Mouse (Mus musculus): ENCODE results near the gene Cacna1c. TPM values are rescaled to one million over a fixed set of nuclear protein-coding genes. Genes with fewer than 3 reads are reported as not detected.

The Cacna1c gene
- polyA plus RNA-seq, 1 experiment from 2014 or later: 2.8 TPM

DNA sequence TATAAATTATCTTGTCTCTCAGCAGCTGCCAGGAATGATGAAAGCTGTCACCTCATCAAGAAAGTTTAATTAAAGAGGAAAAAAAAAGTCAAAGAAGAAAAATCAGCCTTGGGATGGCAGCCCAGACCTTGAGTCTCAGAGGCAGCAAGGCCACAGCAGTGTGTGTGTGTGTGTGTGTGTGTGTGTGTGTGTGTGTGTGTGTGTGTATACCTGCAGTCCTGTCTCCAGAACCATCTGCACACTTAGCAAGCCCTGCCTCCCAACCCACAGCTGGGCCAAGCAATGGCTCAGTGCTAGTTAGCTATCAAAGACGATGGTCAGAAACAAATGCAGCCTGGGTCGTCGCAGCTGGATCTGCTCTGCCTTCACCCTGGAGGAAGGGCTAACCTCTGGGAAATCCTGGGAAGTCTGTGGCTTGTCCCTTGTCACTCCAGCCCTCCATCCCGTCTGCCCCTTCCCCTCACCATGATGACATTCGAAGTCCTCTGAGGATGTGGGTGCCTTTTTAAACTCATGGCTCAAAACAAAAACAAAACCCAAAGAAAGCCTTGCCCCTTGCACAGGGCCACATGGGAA lies 378.2 kb downstream of the Cacna1c start:
- no peak for DNase-seq (ENCODE audit: low spot score)
- H3K36me3 ChIP-seq: no peaks in the 10 kb centered on the region
- H3K9me3 ChIP-seq: no peaks in the 10 kb centered on the region
- WGBS: 77% methylated on average over 5 of the region's 5 CpGs
- H3K4me3 ChIP-seq: no peak overlapping the region
- H3K27me3 ChIP-seq (ENCODE audit: insufficient read depth, poor library complexity, severe bottlenecking): no peaks in the 10 kb centered on the region
- H3K27ac ChIP-seq: no peak overlapping the region
- H3K4me1 ChIP-seq (replicated peaks): 0 out of 2 replicates have a peak, but pooled peaks cover 10% of the 10 kb centered on the region

DNA sequence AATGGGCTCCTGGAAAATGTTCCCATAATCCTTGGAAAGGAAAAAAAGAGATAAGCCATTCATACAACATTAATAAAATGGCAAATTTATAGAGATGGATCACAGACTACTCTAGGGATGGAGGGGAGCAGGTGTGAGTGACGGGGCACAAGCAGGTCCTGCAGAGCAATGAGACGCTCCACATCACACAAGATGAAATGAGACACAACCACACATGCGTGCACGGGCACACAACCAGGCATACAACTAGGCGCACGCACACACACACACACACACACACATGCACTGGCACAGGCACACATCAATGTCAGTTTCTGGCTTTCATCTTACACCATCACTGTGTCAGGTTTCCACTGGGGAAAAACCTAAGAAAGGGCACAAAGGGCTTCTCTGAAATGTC lies 380.0 kb downstream of the Cacna1c start:
- H3K4me3 ChIP-seq: no peak overlapping the region
- DNase-seq (ENCODE audit: low spot score): no peak
- H3K27me3 ChIP-seq (ENCODE audit: insufficient read depth, poor library complexity, severe bottlenecking): no peaks in the 10 kb centered on the region
- 0 out of 2 replicates have a peak, but pooled peaks cover 9% of the 10 kb centered on the region for H3K4me1 ChIP-seq (replicated peaks)
- no peak overlapping the region for H3K27ac ChIP-seq
- WGBS: 92% methylated on average over 6 of the region's 6 CpGs
- no peaks in the 10 kb centered on the region for H3K9me3 ChIP-seq
- H3K36me3 ChIP-seq: no peaks in the 10 kb centered on the region

DNA sequence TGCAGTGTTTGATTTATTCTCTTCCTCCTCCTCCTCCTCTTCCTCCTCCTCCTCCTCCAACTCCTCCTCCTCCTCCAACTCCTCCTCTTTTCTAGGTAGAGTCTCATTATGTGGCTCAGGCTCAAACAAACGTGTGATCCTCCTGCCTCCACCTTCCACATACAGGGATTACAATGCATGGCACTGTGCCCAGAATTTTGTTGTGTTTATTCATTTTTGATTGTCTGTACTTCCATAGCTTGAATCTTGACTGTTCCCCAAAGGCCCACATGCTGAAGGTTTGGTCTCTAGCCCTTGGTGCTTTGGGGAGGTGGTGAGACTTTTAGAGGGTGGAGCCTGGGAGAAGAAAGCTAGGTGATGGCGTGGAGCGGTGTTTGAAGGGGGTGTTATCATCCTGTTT lies 383.7 kb downstream of the Cacna1c start:
- H3K4me1 ChIP-seq (replicated peaks): peaks cover 6% of the 10 kb centered on the region; the same call in 1 of the 2 replicates
- WGBS: 92% methylated on average over 3 of the region's 3 CpGs

DNA sequence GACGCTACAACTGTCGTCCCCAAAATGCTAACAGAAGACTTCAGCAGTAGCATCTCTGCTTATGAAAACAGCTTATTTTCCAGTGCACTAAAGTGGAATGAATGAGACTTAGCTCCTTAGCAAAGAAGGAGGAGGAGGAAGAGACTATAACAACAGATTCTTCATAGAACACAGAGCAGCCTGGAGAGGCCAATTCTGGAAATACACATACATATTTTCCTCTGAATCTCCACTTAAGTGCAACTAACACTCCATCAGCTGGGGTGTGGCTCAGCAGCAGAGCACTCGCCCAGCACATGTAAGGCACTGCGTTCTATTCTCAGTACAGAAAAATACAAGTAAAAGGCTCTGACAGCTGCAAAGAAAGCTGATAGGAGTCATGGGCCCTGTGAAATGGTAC lies 384.2 kb downstream of the Cacna1c start:
- Histone ChIP-seq H3K4me1 (replicated peaks) (peaks cover 6% of the 10 kb centered on the region; the same call in 1 of the 2 replicates), H3K36me3 (no peaks in the 10 kb centered on the region), H3K4me3 (no peak overlapping the region), H3K27me3 (ENCODE audit: insufficient read depth, poor library complexity, severe bottlenecking) (no peaks in the 10 kb centered on the region), H3K9me3 (no peaks in the 10 kb centered on the region), H3K27ac (no peak overlapping the region)
- whole genome bisulfite sequencing: 82% methylated on average over 4 of the region's 4 CpGs
- DNase-seq (ENCODE audit: low spot score): no peak

More for the DNA sequence above, 383.7 kb downstream of the Cacna1c start:
- no peaks in the 10 kb centered on the region for H3K36me3 ChIP-seq
- DNase-seq (ENCODE audit: low spot score): no peak
- H3K4me3 ChIP-seq: no peak overlapping the region
- no peak overlapping the region for H3K27ac ChIP-seq
- H3K27me3 ChIP-seq (ENCODE audit: insufficient read depth, poor library complexity, severe bottlenecking): no peaks in the 10 kb centered on the region
- no peaks in the 10 kb centered on the region for H3K9me3 ChIP-seq

DNA sequence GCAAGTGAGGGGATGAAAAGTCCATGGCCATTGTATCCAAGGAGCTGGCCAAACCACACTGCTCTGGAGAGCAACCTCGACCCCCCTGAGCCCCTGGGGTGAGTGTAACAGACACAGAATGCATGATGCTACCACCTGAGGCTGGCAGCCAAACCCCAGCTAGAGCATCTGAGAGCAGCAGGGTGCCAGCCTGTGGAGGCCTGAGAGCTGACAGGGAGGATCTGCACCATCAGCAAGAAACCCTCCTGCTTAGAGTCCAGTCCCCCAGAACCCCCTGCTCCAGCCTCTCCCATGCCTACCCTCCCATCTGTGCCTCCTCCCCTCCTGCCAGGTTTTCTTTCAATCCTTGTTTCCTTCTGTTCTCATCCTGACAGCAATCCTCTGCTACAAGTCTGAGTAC lies 385.4 kb downstream of the Cacna1c start:
- no peak for DNase-seq (ENCODE audit: low spot score)
- no peaks in the 10 kb centered on the region for H3K27me3 ChIP-seq (ENCODE audit: insufficient read depth, poor library complexity, severe bottlenecking)

DNA sequence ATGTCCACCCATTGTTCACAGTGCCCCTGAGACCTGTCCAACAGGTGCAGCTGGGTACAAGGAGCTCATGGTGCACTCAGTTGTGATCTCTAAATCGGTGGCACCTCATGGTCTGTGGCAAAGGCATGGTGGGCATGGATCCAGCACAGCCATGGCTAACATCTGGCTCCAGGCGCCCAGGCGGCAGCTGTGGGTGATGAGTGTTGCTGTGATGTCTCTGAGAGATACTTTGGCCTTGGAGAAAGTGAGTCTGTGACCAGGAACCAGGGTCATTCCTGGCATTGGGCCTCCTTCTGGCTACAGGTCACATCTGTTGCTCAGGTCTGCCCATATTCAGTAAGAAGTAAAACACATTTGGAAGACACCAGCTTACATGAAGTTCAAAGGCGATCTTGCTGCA lies 391.1 kb downstream of the Cacna1c start:
- H3K4me3 ChIP-seq: no peak overlapping the region
- no peaks in the 10 kb centered on the region for H3K36me3 ChIP-seq
- WGBS: 89% methylated on average over 4 of the region's 4 CpGs
- H3K27ac ChIP-seq: no peak overlapping the region
- peaks cover 22% of the 10 kb centered on the region; the same call in 1 of the 2 replicates for H3K4me1 ChIP-seq (replicated peaks)
- no peaks in the 10 kb centered on the region for H3K27me3 ChIP-seq (ENCODE audit: insufficient read depth, poor library complexity, severe bottlenecking)
- DNase-seq (ENCODE audit: low spot score): no peak
- H3K9me3 ChIP-seq: no peaks in the 10 kb centered on the region

More for the DNA sequence above, 385.4 kb downstream of the Cacna1c start:
- 24% methylated on average over 1 of the region's 1 CpGs for WGBS
- H3K36me3 ChIP-seq: no peaks in the 10 kb centered on the region
- peaks cover 6% of the 10 kb centered on the region; the same call in 1 of the 2 replicates for H3K4me1 ChIP-seq (replicated peaks)
- no peak overlapping the region for H3K27ac ChIP-seq
- no peaks in the 10 kb centered on the region for H3K9me3 ChIP-seq
- H3K4me3 ChIP-seq: no peak overlapping the region

DNA sequence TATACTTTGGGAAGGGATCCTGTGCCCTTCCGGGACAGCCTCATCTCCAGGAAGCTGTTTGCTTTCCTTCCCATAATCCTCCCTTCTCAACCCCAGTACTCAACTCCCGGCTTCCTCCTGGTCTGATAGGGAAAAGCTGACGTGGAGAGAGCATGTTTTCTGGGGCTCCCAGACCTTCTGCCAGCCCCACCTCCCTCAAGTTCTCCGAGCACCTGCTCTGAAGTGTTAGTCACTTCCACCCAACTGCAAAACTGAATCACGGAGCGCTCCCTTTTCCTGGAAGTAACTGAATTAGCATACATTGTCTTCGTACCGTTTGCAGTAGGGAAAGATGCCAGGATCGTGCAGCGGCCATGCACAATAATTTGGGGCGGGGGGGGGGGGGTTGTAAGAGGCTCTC lies 393.9 kb downstream of the Cacna1c start:
- Histone ChIP-seq H3K4me1 (replicated peaks) (peaks cover 18% of the 10 kb centered on the region; the same call in 1 of the 2 replicates), H3K27ac (no peak overlapping the region), H3K27me3 (ENCODE audit: insufficient read depth, poor library complexity, severe bottlenecking) (no peaks in the 10 kb centered on the region), H3K36me3 (no peaks in the 10 kb centered on the region), H3K4me3 (no peak overlapping the region), H3K9me3 (no peaks in the 10 kb centered on the region)
- WGBS: 82% methylated on average over 11 of the region's 11 CpGs
- DNase-seq (ENCODE audit: low spot score): no peak

DNA sequence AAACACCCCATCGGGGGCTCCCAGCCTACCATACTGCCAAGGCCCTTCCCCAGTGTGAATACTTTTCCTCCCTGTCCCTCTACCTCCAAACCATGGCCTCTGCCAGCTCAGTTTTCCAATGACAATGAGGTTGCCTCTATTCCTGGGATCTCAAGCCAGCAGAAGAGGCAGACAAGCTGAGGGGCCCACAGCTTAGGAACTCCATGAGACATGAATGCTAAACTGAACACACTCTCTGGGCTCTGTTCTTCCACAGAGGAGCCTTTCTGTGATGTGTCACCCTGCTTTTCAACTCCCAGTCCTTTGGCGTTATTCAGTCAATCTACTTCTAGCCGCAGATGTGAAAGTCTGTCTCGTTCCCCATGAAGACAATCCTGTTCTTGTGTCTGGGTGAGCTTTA lies 399.8 kb downstream of the Cacna1c start:
- no peaks in the 10 kb centered on the region for H3K9me3 ChIP-seq
- peaks cover 28% of the 10 kb centered on the region for H3K4me1 ChIP-seq (replicated peaks)
- no peak overlapping the region for H3K4me3 ChIP-seq
- no peak for DNase-seq (ENCODE audit: low spot score)
- 83% methylated on average over 4 of the region's 4 CpGs for WGBS
- no peaks in the 10 kb centered on the region for H3K36me3 ChIP-seq
- H3K27ac ChIP-seq: peak overlapping the region; percentile 45; the same call in 1 of the 2 replicates
- no peaks in the 10 kb centered on the region for H3K27me3 ChIP-seq (ENCODE audit: insufficient read depth, poor library complexity, severe bottlenecking)

DNA sequence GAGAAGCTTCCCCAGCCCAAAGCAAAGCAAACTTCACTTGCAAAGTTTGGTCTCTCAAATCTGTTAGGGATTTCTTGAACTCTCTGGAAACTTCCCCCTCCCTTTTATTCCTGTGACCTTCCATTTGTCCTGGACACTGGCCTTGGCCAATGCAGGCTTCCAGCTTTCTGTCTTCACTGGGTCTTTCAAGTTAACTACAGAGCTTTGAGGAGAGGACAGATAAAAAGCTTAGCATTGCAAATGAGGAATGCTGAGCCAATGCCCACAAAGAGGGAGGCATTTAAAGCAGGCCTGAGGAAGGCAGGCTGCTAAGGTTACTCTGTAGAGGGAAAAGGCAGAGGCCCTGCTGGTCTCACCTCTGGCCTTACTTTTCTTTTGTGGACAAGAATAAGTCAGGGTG lies 400.5 kb downstream of the Cacna1c start:
- Histone ChIP-seq H3K9me3 (no peaks in the 10 kb centered on the region), H3K27me3 (ENCODE audit: insufficient read depth, poor library complexity, severe bottlenecking) (no peaks in the 10 kb centered on the region), H3K4me3 (no peak overlapping the region), H3K4me1 (replicated peaks) (peaks cover 27% of the 10 kb centered on the region), H3K36me3 (no peaks in the 10 kb centered on the region), H3K27ac (peak overlapping the region; percentile 45)
- DNase-seq (ENCODE audit: low spot score): no peak

DNA sequence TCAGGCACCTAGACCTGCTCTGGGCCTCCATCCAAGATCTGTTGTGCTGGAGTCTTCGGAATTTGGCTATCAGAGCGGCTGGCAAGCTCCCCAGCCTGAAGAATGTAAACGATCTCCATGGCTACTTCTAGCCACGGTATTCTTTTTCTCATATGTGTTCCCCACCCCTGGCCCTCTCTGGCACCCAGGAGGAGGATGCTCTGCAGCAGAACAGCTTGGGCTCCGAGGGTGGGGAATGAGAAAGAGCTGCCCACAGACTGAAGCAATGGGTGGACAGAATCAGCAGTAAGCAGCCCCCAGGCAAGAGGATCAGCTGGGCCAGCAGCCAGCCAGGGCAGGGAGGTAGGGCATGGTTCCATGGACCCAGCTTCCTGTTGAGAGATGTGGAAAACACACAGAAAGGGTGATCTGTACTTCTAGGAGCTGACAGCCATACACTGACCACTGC lies 404.3 kb downstream of the Cacna1c start:
- Histone ChIP-seq H3K4me3 (no peak overlapping the region), H3K27ac (peak overlapping the region; percentile 1; the same call in 1 of the 2 replicates), H3K27me3 (ENCODE audit: insufficient read depth, poor library complexity, severe bottlenecking) (no peaks in the 10 kb centered on the region), H3K4me1 (replicated peaks) (peaks cover 24% of the 10 kb centered on the region), H3K36me3 (no peaks in the 10 kb centered on the region), H3K9me3 (no peaks in the 10 kb centered on the region)
- DNase-seq (ENCODE audit: low spot score): no peak
- WGBS: 60% methylated on average over 5 of the region's 5 CpGs

DNA sequence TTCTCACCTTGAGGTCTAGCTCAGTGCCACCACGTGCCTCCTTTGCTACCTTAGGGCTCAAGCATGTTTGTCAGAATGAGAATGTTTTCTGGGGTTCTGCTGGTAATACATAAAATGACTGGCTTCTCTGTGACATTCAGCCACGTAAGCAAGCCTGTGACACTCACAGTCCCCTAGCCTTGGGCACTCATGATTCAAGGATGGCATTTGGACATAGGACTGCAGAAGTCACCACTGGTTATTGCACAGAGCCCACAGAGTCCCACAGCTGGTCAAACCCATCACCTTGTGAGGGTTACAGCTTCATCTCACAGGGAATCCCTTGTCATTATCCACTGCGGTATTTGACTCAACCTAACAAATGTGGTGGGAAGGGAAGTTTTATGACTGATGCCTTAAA lies 408.3 kb downstream of the Cacna1c start:
- Histone ChIP-seq H3K9me3 (no peaks in the 10 kb centered on the region), H3K4me3 (no peak overlapping the region), H3K36me3 (no peaks in the 10 kb centered on the region), H3K27me3 (ENCODE audit: insufficient read depth, poor library complexity, severe bottlenecking) (no peaks in the 10 kb centered on the region), H3K27ac (no peak overlapping the region), H3K4me1 (replicated peaks) (peaks cover 13% of the 10 kb centered on the region)
- no peak for DNase-seq (ENCODE audit: low spot score)
- WGBS: 91% methylated on average over 3 of the region's 3 CpGs

DNA sequence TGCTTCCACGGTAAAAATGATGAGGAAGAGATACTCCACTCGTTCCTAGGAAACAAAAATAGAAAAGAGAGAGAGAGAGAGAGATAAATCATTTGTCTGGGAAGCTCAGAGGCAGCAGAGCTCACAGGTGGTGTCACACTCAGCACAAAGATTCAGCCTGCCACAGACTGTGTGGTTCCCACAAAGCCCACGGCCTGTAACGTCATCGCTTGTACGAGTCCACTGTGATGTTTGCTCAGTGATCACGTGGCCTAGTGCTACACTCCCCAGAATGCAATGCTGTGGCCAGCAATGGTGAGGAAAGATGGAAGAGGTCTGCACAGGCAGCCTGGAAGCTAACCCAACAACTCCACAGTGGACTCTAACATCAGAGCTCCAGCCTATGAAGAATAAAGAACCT lies 415.9 kb downstream of the Cacna1c start:
- H3K4me3 ChIP-seq: no peak overlapping the region
- H3K27me3 ChIP-seq (ENCODE audit: insufficient read depth, poor library complexity, severe bottlenecking): no peaks in the 10 kb centered on the region
- WGBS: 88% methylated on average over 7 of the region's 7 CpGs
- H3K4me1 ChIP-seq (replicated peaks): 0 out of 2 replicates have a peak, but pooled peaks cover 5% of the 10 kb centered on the region
- H3K9me3 ChIP-seq: no peaks in the 10 kb centered on the region
- H3K36me3 ChIP-seq: no peaks in the 10 kb centered on the region
- H3K27ac ChIP-seq: no peak overlapping the region
- no peak for DNase-seq (ENCODE audit: low spot score)

DNA sequence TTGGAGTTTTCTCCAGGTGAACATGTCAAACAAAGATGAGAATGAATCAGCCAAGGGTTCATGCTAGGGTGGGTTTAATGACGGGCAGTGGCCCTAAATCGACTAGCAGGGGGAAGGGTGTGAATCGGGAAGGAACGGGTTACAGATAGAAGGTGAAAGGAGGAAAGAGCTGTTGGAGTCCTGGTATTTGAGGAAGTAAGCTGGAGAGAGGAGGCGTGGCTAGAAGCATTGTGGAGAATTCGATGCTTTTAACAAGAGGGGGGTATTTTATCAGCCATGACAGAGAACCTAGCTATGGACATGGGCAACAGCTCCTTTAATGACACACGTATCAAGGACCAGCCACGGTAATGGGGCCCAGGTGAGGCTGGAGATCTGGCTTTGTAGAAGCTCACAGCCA lies 417.0 kb downstream of the Cacna1c start:
- no peak for DNase-seq (ENCODE audit: low spot score)
- H3K4me3 ChIP-seq: no peak overlapping the region
- no peaks in the 10 kb centered on the region for H3K27me3 ChIP-seq (ENCODE audit: insufficient read depth, poor library complexity, severe bottlenecking)
- no peaks in the 10 kb centered on the region for H3K9me3 ChIP-seq
- H3K36me3 ChIP-seq: no peaks in the 10 kb centered on the region
- H3K4me1 ChIP-seq (replicated peaks): 0 out of 2 replicates have a peak, but pooled peaks cover 5% of the 10 kb centered on the region
- H3K27ac ChIP-seq: no peak overlapping the region
- 87% methylated on average over 8 of the region's 8 CpGs for WGBS

DNA sequence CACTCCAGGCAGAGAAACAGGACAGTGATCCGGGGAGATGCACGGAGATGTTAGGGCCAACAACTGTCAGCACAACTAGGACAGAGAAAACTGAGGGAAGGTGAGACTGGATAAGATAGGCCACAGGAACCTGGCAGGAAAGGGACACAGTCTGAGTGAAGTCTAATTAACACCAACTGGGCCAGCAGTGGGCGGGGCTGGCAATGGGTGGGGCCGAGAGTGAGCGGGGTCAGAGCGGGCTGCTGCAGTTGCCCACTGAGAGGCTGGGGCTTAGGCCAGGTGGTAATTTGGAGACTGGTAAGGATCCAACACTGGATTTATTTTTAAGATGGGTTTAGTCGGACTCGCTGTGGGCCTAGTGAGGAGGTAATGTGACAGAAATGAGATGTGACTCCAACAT lies 418.8 kb downstream of the Cacna1c start:
- DNase-seq (ENCODE audit: low spot score): no peak

More for the DNA sequence above, 418.8 kb downstream of the Cacna1c start:
- Histone ChIP-seq H3K27ac (no peak overlapping the region), H3K27me3 (ENCODE audit: insufficient read depth, poor library complexity, severe bottlenecking) (no peaks in the 10 kb centered on the region), H3K4me3 (no peak overlapping the region), H3K9me3 (no peaks in the 10 kb centered on the region), H3K36me3 (no peaks in the 10 kb centered on the region), H3K4me1 (replicated peaks) (0 out of 2 replicates have a peak, but pooled peaks cover 4% of the 10 kb centered on the region)
- WGBS: 66% methylated on average over 8 of the region's 8 CpGs
